Mouse (Mus musculus): ENCODE data around the gene Apc2. TPM values are rescaled to one million over a fixed set of nuclear protein-coding genes. Genes with fewer than 3 reads are reported as not detected.
"Not testable (repeated sequence)": the region's sequence is repeated elsewhere in the genome, so short reads cannot be mapped to it uniquely, and the experiment has no call there.

The Apc2 gene
- 0.96 and 2.1 TPM in 2 replicates for polyA plus RNA-seq (2015; fragmentation: Nextera tagmentation; extraction: Ambion mirVana)

DNA sequence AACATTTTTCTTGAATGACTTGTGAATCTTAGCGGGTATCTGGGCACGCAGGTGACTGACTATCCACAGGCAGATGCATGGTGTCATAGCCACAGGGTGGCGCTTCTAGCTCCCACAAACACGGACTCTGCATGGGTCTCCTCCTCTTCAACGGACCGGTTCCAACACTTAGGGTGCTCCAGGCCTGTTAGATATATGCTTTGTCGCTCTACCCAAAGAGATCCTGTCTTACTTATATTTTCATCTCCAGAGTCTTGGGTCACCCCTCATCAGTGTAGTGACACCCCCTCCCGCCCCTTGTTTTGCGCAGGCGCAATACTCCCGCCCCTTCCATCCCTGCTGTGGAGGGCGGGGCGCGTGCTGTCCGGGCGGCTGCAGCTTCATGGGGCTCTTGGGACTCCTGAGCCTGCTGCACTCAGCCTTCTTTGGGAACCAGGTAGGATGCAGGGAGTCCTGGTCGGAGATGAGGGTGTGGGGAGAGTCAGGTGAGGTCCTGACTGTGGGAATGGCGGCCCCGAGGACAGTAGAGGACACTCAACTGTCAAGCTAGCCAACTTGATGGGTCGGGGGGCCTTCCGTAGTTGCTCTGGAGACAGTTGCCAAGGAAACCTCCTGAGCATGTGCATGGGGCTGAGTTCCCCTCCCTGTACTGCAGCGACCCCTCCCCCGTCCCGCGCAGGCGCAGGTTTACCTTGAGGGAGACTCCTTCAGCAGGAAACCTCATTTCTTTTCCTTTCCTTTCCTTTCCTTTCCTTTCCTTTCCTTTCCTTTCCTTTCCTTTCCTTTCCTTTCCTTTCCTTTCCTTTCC lies at the start of gene Apc2:
Gene Apc2, plus strand, starts transcription at position 360 of the 808 bp plus-strand sequence.
- Histone ChIP-seq H3K36me3 (peaks cover 15% of the 10 kb centered on the region; the same call in 1 of the 2 replicates), H3K4me2 (peak within 1 kb of the TSS; percentile 84), H3K27ac (peak within 1 kb of the TSS; percentile 17; the same call in 1 of the 2 replicates), H3K27me3 (peaks cover 44% of the 10 kb centered on the region), H3K4me1 (replicated peaks) (peaks cover 40% of the 10 kb centered on the region), H3K4me3 (peak within 1 kb of the TSS; percentile 52), H3K9ac (peak within 1 kb of the TSS; percentile 57), H3K9me3 (replicated peaks) (no peaks in the 10 kb centered on the region)
- peak; percentile 27; the same call in 1 of the 2 replicates for ATAC-seq (replicated peaks; ENCODE audit: insufficient number of reproducible peaks, insufficient read depth, low FRiP score, low read depth)
- 3% methylated on average over 26 of the region's 26 CpGs for WGBS

DNA sequence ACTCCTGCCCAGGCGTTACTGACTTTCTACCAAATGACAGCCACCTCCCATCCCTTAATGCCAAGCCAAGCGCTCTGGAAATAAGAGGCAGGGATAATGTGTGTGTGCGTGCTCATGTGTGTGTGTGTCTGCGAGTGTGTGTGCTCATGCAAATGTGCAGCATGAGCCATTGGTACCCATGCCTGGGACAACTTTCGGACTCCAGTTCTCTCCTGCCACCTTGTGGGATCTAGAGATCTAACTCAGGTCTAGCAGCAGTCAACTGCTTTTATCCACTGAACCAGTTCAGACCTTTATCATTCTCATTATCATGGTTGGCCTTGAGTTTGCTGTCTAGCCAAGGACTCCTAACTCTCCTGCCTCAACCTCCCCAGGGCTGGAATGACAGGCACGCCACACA lies 47.9 kb upstream of the Apc2 start:
- Histone ChIP-seq H3K9ac (no peak overlapping the region), H3K9me3 (replicated peaks) (no peaks in the 10 kb centered on the region), H3K4me1 (replicated peaks) (peaks cover 46% of the 10 kb centered on the region), H3K4me3 (no peak overlapping the region; the same call in 1 of the 2 replicates), H3K27me3 (no peaks in the 10 kb centered on the region), H3K4me2 (no peak overlapping the region), H3K27ac (no peak overlapping the region), H3K36me3 (peaks cover 20% of the 10 kb centered on the region)
- WGBS = 46% methylated on average over 6 of the region's 6 CpGs
- ATAC-seq (replicated peaks; ENCODE audit: insufficient number of reproducible peaks, insufficient read depth, low FRiP score, low read depth) = no peak

DNA sequence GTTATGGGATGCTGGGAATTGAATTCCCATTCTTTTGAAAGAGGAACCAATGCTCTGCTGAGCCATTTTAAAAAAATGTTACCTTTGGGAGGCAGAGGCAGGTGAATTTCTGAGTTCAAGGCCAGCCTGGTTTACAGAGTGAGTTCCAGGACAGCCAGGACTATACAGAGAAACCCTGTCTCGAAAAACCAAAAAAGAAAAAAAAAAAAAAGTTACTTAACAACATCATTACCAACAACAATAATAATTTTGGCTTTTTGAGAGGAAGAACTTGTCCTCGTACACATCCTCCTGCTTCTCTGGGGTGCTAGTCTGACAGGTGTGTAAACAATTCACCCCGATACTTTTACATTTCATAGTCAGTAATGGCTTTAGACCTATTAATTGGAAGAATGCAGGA lies 47.3 kb upstream of the Apc2 start:
- Histone ChIP-seq H3K4me1 (replicated peaks) (peaks cover 47% of the 10 kb centered on the region), H3K4me3 (peak overlapping the region; percentile 82), H3K36me3 (peaks cover 18% of the 10 kb centered on the region), H3K4me2 (peak overlapping the region; percentile 75)
- H3K27ac ChIP-seq; H3K27me3 ChIP-seq; H3K9me3 ChIP-seq (replicated peaks); ATAC-seq (replicated peaks; ENCODE audit: insufficient number of reproducible peaks, insufficient read depth, low FRiP score, low read depth); H3K9ac ChIP-seq: not testable (repeated sequence)
- 42% methylated on average over 3 of the region's 3 CpGs for WGBS

DNA sequence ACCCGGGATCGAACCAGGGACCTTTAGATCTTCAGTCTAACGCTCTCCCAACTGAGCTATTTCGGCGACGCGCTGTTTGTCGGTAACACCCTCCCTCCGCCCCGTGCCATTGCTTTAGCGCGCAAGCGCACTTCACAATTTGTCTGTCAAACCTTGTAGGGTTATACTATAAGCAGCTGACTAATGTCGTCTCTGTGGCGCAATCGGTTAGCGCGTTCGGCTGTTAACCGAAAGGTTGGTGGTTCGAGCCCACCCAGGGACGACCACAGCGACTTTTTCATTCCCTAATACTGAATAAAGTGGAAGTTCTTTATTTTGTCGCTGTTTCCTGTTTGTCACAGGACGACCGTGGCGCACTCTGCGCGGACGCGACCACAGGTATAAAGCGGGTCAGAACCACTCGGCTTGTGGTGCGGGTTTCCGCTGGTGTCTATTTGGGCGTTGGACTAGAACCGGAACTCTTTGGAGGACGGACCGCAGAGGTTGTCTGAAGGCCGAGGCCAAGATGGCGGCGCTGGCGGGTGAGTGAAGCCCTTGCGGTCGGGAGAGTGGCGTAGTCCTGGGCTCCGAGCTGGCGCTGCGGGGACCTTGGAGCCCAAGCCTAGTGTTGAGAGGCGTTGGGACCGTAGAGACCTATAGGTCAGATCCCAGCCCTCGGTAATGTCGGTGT lies 46.7 kb upstream of the Apc2 start, which contains the start of gene Ndufs7:
Gene Ndufs7, plus strand, starts transcription at position 151 of the 670 bp plus-strand sequence.
- ATAC-seq (replicated peaks; ENCODE audit: insufficient number of reproducible peaks, insufficient read depth, low FRiP score, low read depth) = peak; percentile 85
- WGBS = under 1% methylated on average over 53 of the region's 53 CpGs

DNA sequence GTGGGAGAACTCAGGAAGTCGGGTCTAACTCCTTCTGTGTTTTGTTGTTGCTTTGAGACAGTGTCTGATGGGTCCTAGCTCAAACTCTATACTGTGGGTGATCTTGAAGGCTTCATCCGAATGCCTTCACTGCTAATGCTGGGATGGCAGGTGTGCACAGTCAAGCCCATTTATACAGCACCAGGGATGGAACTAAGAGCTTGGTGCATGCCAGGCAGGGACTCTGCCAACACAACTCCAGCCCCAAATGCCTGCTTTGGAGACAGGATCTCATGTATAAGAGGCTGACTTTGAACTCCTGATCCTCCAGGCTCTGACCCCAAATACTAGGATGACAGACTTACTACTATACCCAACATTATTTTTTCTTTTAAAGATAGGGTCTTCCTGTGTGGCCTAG lies 45.7 kb upstream of the Apc2 start:
- Histone ChIP-seq H3K9ac (peak overlapping the region; percentile 86), H3K4me3 (peak overlapping the region; percentile 82), H3K27me3 (no peaks in the 10 kb centered on the region), H3K4me1 (replicated peaks) (peaks cover 48% of the 10 kb centered on the region), H3K9me3 (replicated peaks) (no peaks in the 10 kb centered on the region), H3K4me2 (peak overlapping the region; percentile 75), H3K36me3 (peaks cover 22% of the 10 kb centered on the region), H3K27ac (peak overlapping the region; percentile 96)
- 32% methylated on average over 2 of the region's 2 CpGs for WGBS
- ATAC-seq (replicated peaks; ENCODE audit: insufficient number of reproducible peaks, insufficient read depth, low FRiP score, low read depth) = no peak

More for the DNA sequence above, 46.7 kb upstream of the Apc2 start, which contains the start of gene Ndufs7:
- peak within 1 kb of the TSS; percentile 82 for H3K4me3 ChIP-seq
- peak within 1 kb of the TSS; percentile 96 for H3K27ac ChIP-seq
- H3K36me3 ChIP-seq = peaks cover 17% of the 10 kb centered on the region
- H3K9ac ChIP-seq = peak within 1 kb of the TSS; percentile 86
- no peaks in the 10 kb centered on the region for H3K27me3 ChIP-seq
- no peaks in the 10 kb centered on the region for H3K9me3 ChIP-seq (replicated peaks)
- H3K4me1 ChIP-seq (replicated peaks) = peaks cover 48% of the 10 kb centered on the region
- H3K4me2 ChIP-seq = peak within 1 kb of the TSS; percentile 75

DNA sequence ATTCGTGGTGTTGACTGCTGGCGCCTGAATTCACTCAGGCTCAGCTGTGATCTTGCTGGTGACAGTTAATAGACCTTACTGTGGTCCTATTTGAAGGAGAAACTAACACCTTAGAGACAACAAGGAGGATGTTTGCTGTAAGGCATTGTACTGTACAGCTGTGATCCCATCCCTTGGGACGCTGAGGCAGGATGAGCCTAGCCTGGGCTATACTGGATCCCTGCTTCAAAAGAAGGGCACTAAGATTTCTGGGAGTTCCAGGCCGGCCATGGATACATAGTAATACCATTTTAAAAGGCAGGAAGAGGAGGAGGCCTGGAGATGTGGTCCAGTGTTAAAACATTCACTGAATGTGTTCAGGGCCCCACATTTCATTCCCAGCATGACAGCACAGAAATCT lies 45.2 kb upstream of the Apc2 start:
- no peaks in the 10 kb centered on the region for H3K27me3 ChIP-seq
- H3K4me1 ChIP-seq (replicated peaks) = peaks cover 43% of the 10 kb centered on the region
- WGBS = 85% methylated on average over 4 of the region's 4 CpGs
- peak overlapping the region; percentile 82 for H3K4me3 ChIP-seq
- peaks cover 27% of the 10 kb centered on the region for H3K36me3 ChIP-seq
- H3K9me3 ChIP-seq (replicated peaks) = no peaks in the 10 kb centered on the region
- 0 out of 2 replicates have a peak overlapping the region, but pooled peaks have one; percentile 86 for H3K9ac ChIP-seq
- peak overlapping the region; percentile 75 for H3K4me2 ChIP-seq
- H3K27ac ChIP-seq = 0 out of 2 replicates have a peak overlapping the region, but pooled peaks have one; percentile 96
- ATAC-seq (replicated peaks; ENCODE audit: insufficient number of reproducible peaks, insufficient read depth, low FRiP score, low read depth) = no peak

DNA sequence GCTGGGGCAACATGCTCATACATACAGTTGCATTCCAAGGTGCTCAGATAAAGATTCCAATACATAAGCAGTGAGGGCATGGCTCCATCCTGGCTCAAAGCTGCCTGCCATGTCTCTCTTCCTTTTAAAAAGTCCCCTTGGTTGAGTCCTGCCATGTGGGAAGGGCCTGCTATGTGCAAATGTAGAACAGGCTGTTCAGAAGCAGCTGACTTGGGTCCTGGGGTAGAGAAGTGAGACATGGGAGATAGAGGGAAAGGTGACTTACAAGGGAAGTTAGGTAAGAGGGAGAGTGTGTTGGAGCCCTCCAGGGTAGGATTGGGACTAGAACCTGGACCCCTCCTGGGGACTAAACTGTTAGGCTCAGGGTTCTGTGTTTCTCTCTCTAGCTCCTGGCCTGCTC lies 43.8 kb upstream of the Apc2 start:
- no peak overlapping the region for H3K4me3 ChIP-seq
- ATAC-seq (replicated peaks; ENCODE audit: insufficient number of reproducible peaks, insufficient read depth, low FRiP score, low read depth) = no peak
- no peaks in the 10 kb centered on the region for H3K27me3 ChIP-seq
- peaks cover 42% of the 10 kb centered on the region for H3K36me3 ChIP-seq
- no peak overlapping the region for H3K9ac ChIP-seq
- no peak overlapping the region for H3K27ac ChIP-seq
- no peaks in the 10 kb centered on the region for H3K9me3 ChIP-seq (replicated peaks)
- no peak overlapping the region for H3K4me2 ChIP-seq
- H3K4me1 ChIP-seq (replicated peaks) = peaks cover 43% of the 10 kb centered on the region

DNA sequence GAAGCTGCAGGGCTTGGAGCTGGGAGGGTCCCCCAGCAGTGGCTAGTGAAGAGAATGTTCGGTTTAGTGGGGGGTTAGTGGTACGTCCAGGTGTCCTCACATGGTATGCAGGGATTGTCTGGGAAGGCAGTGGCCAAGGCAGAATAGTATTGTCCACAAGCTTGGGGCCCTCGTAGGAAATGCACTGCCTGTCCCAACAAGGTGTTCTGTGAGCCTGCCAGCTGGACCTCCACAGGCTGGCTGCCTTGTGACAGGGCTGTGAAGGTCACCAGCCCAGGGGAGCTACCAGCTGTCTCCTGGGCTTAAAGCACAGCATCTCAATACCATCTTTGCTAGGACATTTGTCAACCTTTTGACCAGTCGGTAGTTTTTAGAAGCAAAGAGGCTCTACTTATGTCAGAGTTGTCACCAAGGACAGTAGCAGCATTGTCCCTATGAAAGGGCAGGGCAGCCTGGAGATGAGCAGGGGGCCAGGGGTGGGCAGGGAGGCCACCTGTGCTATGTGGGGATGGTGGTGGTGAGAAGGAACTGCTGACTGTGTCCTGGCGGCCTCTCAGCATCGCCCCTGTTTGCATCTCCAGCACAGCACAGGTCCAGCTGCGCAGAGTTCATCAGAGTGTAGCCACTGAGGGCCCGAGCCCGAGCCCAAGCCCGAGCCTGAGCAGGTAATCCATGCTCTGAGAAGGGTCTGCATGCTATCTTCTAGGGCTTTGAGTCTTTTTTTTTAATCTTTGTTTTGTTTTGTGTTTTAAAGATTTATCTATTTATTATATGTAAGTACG lies 43.1 kb upstream of the Apc2 start:
- 88% methylated on average over 11 of the region's 11 CpGs for WGBS
- no peaks in the 10 kb centered on the region for H3K9me3 ChIP-seq (replicated peaks)
- peaks cover 43% of the 10 kb centered on the region for H3K4me1 ChIP-seq (replicated peaks)
- H3K27ac ChIP-seq = no peak overlapping the region
- H3K27me3 ChIP-seq = no peaks in the 10 kb centered on the region
- H3K9ac ChIP-seq = no peak overlapping the region
- H3K4me2 ChIP-seq = no peak overlapping the region
- H3K36me3 ChIP-seq = peaks cover 46% of the 10 kb centered on the region
- no peak overlapping the region for H3K4me3 ChIP-seq
- no peak for ATAC-seq (replicated peaks; ENCODE audit: insufficient number of reproducible peaks, insufficient read depth, low FRiP score, low read depth)

DNA sequence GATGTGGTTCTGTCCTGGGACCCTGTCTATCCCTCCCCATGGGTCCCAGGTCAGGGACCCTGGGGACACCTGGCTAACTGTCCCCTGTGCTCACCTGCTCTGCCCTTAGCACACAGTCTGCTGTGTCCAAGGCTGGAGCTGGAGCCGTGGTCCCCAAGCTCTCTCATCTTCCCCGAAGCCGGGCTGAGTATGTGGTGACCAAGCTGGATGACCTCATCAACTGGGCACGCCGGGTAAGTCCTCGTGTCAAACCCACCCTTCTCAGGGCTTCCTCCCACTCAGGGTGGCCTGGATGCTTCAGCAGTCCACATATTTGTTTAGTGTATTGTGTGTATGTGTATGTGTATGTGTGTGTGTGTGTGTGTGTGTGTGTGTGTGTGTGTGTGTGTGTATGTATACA lies 42.2 kb upstream of the Apc2 start:
- Histone ChIP-seq H3K4me3 (no peak overlapping the region), H3K4me2 (no peak overlapping the region), H3K27ac (no peak overlapping the region), H3K9ac (no peak overlapping the region), H3K27me3 (no peaks in the 10 kb centered on the region), H3K36me3 (peaks cover 54% of the 10 kb centered on the region), H3K4me1 (replicated peaks) (peaks cover 42% of the 10 kb centered on the region), H3K9me3 (replicated peaks) (no peaks in the 10 kb centered on the region)
- no peak for ATAC-seq (replicated peaks; ENCODE audit: insufficient number of reproducible peaks, insufficient read depth, low FRiP score, low read depth)
- WGBS = 75% methylated on average over 6 of the region's 6 CpGs

DNA sequence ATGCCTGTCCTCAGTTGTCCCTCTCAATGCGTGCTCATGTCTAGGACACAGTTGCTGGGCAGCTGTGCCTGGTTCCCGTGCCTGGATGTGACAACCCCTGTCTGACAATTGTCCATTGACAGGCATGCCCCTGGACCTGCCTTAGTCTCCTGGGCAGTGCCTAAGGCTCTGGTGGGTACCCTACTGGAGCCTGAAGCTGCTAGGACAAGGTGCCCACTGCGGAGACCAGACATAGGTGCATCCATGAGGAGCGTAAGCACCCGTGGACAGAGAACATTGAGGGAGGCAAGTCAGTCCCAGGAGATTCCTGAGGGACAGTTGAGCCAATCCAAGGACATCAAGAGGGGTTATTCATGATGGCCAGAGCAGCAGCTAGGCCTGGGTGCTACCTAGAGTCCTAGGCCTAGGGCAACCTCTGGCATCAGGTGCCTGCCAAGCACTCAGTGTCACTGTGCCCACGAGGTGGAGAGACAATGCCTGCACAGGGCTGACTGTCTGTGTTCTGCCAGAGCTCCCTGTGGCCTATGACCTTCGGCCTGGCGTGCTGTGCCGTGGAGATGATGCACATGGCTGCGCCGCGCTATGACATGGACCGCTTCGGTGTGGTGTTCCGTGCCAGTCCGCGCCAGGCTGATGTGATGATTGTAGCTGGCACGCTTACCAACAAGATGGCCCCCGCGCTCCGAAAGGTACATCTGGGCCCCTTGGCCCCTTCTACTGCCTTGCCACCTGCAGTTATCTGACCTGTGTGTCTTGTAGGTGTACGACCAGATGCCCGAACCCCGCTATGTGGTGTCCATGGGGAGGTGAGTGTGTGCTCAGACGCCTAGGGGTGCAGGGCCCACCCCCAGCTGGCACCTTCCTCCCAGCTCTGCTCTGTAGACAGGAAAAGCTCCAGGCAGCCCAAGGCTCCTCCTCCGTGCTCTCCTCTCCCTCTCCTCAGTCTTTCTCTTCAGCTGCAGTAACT lies 41.2 kb upstream of the Apc2 start:
- Histone ChIP-seq H3K4me1 (replicated peaks) (peaks cover 52% of the 10 kb centered on the region), H3K4me2 (no peak overlapping the region), H3K9ac (no peak overlapping the region), H3K36me3 (peaks cover 62% of the 10 kb centered on the region), H3K9me3 (replicated peaks) (no peaks in the 10 kb centered on the region), H3K27ac (no peak overlapping the region), H3K4me3 (no peak overlapping the region), H3K27me3 (no peaks in the 10 kb centered on the region)
- 91% methylated on average over 26 of the region's 26 CpGs for WGBS
- ATAC-seq (replicated peaks; ENCODE audit: insufficient number of reproducible peaks, insufficient read depth, low FRiP score, low read depth) = no peak

Measured in heart, embryonic 15.5 days (tissue).